Mouse (Mus musculus) intestine, embryonic 16.5 days (tissue): ENCODE results near the gene Srms. TPM values are rescaled to one million over a fixed set of nuclear protein-coding genes. Genes with fewer than 3 reads are reported as not detected.
"Not testable (repeated sequence)": the region's sequence is repeated elsewhere in the genome, so short reads cannot be mapped to it uniquely, and the experiment has no call there.

Source experiments
- ATAC-seq: fragments of 200-750 bp; cut with Nextera tagmentation; 2 replicates; pipeline ENCODE4 v1.8.0; 2017; ENCODE audit warnings: moderate TSS enrichment, moderate library complexity
- H3K27ac ChIP-seq: fragments of 300-500 bp; sonication (generic); 2 replicates; pipeline ENCODE4 v1.5.1; 2014; ENCODE audit warnings: mild to moderate bottlenecking, low read length
- H3K27me3 ChIP-seq: fragments of 300-500 bp; sonication (generic); replicated peaks from 2 replicates; pipeline ENCODE4 v1.6.1; 2014; ENCODE audit warnings: low read length, control low read depth, mixed read lengths; ENCODE audit not compliant: control insufficient read depth, insufficient read depth
- H3K36me3 ChIP-seq: fragments of 300-500 bp; sonication (generic); 2 replicates; pipeline ENCODE4 v1.6.1; 2014; ENCODE audit warnings: low read length, control low read depth; ENCODE audit not compliant: control insufficient read depth, insufficient read depth
- H3K4me1 ChIP-seq: fragments of 300-500 bp; sonication (generic); 2 replicates; pipeline ENCODE4 v1.6.1; 2014; ENCODE audit warnings: low read length, control low read depth, mixed read lengths; ENCODE audit not compliant: control insufficient read depth, insufficient read depth
- H3K4me2 ChIP-seq: fragments of 300-500 bp; sonication (generic); 2 replicates; pipeline ENCODE4 v1.6.1; 2014; ENCODE audit warnings: low read depth, low read length, control low read depth
- H3K4me3 ChIP-seq: fragments of 300-500 bp; sonication (generic); 2 replicates; pipeline ENCODE4 v1.5.1; 2014; ENCODE audit warnings: mild to moderate bottlenecking, low read length
- H3K9ac ChIP-seq: fragments of 300-500 bp; sonication (generic); 2 replicates; pipeline ENCODE4 v1.6.1; 2014; ENCODE audit warnings: low read depth, low read length
- H3K9me3 ChIP-seq: fragments of 300-500 bp; sonication (generic); 2 replicates; pipeline ENCODE4 v1.6.1; 2016; ENCODE audit warnings: low read length, control low read depth; ENCODE audit not compliant: control insufficient read depth
- WGBS: fragments of 180-500 bp; shearing (Covaris S2); extraction: QIAGEN DNeasy Blood & Tissue Kit; methylation state at CpG from one replicate; pipeline ENCODE4 v1.1.7; 2014; 5-methylcytosine and 5-hydroxymethylcytosine counted together
- polyA plus RNA-seq: library from polyadenylated mRNA; unstranded; fragments of >200 nt; fragmentation: Nextera tagmentation; extraction: Ambion mirVana; gene quantifications from 2 replicates; pipeline ENCODE4 v1.2.1, GENCODE M21; 2015

The Srms gene
- polyA plus RNA-seq, 1 experiment from 2014 or later: 0.10 TPM

DNA sequence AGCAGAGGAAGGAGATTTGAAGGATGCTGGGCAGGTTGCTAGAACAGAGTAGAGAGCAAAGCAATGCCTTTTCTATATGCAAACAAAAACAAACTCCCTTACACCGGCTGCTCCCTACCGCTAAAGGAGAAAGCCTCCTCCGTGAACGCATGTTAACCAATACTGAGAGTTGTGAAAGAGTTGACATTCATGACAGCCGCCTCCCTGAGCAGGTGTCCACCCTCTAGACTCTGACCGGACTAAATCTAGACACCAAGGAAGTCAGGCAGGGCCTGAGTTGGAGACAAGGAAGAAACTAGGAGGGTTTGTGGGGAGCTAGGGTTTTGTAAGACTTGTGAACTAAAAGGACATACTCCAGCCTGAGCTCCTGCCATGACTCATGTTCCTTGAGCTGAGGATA, 10.1 kb downstream of the Srms start:
- H3K27me3 ChIP-seq: no peaks in the 10 kb centered on the region
- H3K27ac ChIP-seq: no peak overlapping the region
- no peaks in the 10 kb centered on the region for H3K36me3 ChIP-seq
- ATAC-seq: peak; percentile 80
- H3K9me3 ChIP-seq: no peaks in the 10 kb centered on the region
- no peak overlapping the region for H3K4me2 ChIP-seq
- H3K4me1 ChIP-seq: peaks cover 7% of the 10 kb centered on the region
- no peak overlapping the region for H3K9ac ChIP-seq
- WGBS: 61% methylated on average over 6 of the region's 6 CpGs
- H3K4me3 ChIP-seq: no peak overlapping the region

DNA sequence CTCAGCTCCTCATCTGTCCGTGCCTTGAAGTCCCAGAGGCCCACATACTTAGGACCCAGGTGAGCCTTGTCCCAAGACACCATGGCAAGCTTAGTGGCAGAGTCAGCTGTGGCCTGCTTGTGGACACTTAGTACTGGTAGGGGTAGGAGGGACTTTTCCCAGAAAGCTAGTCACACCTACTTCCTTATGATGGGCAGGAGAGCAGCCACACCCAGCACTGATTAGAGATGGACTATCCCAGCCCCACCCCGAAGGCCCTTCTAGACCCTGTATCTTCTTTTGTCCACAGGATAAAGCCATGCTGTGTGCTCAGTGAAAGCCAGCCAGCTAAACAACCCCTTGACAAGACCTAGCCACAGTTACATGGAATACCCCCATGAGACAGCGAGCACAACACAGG, 10.6 kb downstream of the Srms start, which contains the start of gene Ptk6:
Gene Ptk6, minus strand, starts transcription at position 368 of the 400 bp plus-strand sequence.
- 73% methylated on average over 3 of the region's 3 CpGs for WGBS
- peak; percentile 63 for ATAC-seq

DNA sequence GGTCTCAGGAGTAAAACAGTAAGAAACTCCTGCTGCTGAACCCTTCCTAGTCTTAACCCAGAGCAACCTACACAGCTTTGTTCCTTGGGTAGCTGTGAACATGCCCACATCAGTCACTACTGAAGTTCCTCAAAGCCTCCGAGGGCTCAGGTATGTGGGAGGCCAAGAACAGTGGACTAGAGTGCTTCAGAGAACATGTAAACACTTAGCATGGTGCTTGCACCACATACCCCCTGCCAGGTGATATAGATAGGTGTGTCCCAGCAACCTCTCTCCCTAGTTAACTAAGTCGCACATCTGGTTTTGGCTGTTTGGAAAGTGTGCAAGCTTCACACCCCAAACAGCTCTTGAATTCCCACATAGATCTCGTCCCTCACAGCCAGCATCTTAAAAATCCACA, 11.4 kb downstream of the Srms start:
- Histone ChIP-seq H3K4me2 (no peak overlapping the region), H3K9ac (no peak overlapping the region), H3K27ac (no peak overlapping the region), H3K4me3 (no peak overlapping the region), H3K36me3 (no peaks in the 10 kb centered on the region), H3K27me3 (no peaks in the 10 kb centered on the region), H3K4me1 (peaks cover 7% of the 10 kb centered on the region), H3K9me3 (no peaks in the 10 kb centered on the region)
- ATAC-seq: no peak
- 74% methylated on average over 3 of the region's 3 CpGs for WGBS

More for the DNA sequence above, 10.6 kb downstream of the Srms start, which contains the start of gene Ptk6:
- H3K9ac ChIP-seq: no peak within 1 kb of the TSS
- H3K4me1 ChIP-seq: peaks cover 7% of the 10 kb centered on the region
- no peak within 1 kb of the TSS for H3K4me3 ChIP-seq
- H3K36me3 ChIP-seq: no peaks in the 10 kb centered on the region
- no peak within 1 kb of the TSS for H3K27ac ChIP-seq
- no peak within 1 kb of the TSS; the same call in 1 of the 2 replicates for H3K4me2 ChIP-seq
- no peaks in the 10 kb centered on the region for H3K27me3 ChIP-seq
- H3K9me3 ChIP-seq: no peaks in the 10 kb centered on the region

DNA sequence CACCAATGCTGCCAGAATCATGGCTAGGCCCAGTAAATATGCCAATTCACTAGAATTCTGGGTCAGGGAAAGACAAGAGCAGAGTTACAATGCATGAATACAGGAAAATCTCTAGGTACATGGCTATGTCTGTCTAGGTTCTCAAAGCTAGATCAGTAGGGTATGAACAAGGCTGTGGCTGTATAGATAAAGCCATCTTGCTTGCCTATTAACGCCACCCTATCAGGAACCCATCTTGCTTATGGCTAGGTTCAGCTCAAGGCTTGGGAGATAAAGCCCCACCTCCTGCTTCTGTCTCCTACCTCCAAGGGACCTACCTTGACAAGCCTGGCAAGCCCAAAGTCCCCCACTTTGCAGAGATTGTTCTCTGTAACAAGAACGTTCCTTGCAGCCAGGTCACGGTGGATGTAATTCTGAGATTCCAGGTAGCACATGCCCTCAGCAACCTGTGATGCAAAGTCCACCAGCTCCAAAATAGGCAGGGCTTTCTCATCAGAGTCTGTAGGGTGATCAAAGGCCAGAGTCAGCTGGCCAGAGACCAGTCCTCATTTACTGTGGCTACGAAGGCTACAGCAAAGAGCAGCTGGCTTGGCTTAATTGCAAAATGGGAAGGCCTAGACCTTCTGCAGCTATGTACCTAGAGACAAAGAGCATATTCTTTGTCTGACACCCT, 16.2 kb downstream of the Srms start:
- peak; percentile 76 for ATAC-seq

DNA sequence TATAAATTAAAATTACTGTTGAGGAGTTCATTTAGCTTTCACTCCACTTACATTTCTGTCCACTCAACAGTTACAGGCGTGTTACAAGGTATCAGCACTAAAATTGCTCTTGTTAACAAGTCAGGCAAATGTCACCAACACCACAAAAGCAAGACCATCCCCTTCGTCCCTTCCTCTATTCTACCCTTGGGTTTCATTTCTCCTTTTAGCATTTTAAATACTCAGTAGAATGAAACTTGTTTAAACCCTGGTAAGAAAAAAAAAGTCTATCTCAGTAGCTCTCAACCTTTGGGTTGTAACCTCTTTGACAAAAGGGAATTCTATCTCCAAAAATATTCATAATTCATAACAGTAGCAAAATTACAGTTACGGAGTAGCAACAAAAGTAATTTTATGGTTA, 19.9 kb downstream of the Srms start:
- H3K4me2 ChIP-seq: no peak overlapping the region
- no peaks in the 10 kb centered on the region for H3K27me3 ChIP-seq
- H3K9ac ChIP-seq: no peak overlapping the region
- no peak overlapping the region for H3K27ac ChIP-seq
- no peaks in the 10 kb centered on the region for H3K9me3 ChIP-seq
- no peak overlapping the region for H3K4me3 ChIP-seq
- peaks cover 13% of the 10 kb centered on the region for H3K4me1 ChIP-seq
- no peaks in the 10 kb centered on the region for H3K36me3 ChIP-seq
- 71% methylated on average over 3 of the region's 3 CpGs for WGBS
- no peak for ATAC-seq

More for the DNA sequence above, 16.2 kb downstream of the Srms start:
- Histone ChIP-seq H3K27ac (no peak overlapping the region), H3K4me2 (no peak overlapping the region), H3K27me3 (no peaks in the 10 kb centered on the region), H3K36me3 (no peaks in the 10 kb centered on the region), H3K4me3 (no peak overlapping the region), H3K9me3 (no peaks in the 10 kb centered on the region), H3K4me1 (0 out of 2 replicates have a peak, but pooled peaks cover 2% of the 10 kb centered on the region), H3K9ac (no peak overlapping the region)
- WGBS: 62% methylated on average over 4 of the region's 4 CpGs

DNA sequence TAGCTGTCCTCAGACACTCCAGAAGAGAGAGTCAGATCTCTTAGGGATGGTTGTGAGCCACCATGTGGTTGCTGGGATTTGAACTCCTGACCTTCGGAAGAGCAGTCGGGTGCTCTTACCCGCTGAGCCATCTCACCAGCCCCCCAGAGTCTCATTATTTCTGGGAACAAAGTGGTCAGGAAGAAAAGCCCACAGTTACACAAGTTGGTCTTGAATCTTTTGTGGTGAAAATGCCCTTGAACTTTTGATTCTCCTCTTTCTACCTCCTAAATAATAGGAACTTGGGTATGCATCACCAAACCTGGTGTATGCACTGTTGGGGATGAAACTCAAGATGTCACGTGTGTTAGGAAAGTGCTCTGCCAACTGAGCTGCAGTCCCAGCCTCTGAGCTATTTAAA, 21.0 kb downstream of the Srms start:
- Histone ChIP-seq H3K9me3 (no peaks in the 10 kb centered on the region), H3K4me2 (no peak overlapping the region), H3K4me3 (no peak overlapping the region), H3K4me1 (peaks cover 13% of the 10 kb centered on the region), H3K27me3 (no peaks in the 10 kb centered on the region), H3K36me3 (no peaks in the 10 kb centered on the region), H3K27ac (no peak overlapping the region), H3K9ac (no peak overlapping the region)
- no peak for ATAC-seq
- WGBS: 65% methylated on average over 4 of the region's 4 CpGs

DNA sequence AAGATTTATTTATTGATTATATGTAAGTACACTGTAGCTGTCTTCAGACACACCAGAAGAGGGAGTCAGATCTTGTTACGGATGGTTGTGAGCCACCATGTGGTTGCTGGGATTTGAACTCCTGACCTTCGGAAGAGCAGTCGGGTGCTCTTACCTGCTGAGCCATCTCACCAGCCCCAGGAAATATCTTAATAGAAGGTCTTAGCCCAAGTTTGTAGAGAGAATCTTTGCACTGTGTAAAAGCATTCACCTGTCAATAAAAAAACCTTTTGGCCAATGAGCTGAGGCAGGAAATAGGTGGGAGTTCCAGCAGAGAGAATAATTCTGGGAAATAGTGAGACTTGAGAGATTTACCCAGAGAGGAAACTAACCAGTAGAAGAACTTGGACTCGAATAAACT, 21.6 kb downstream of the Srms start:
- H3K36me3 ChIP-seq, H3K9ac ChIP-seq, H3K27me3 ChIP-seq, H3K4me2 ChIP-seq, H3K4me3 ChIP-seq, H3K9me3 ChIP-seq, H3K27ac ChIP-seq, ATAC-seq: not testable (repeated sequence)
- 84% methylated on average over 3 of the region's 4 CpGs for WGBS
- H3K4me1 ChIP-seq: peaks cover 11% of the 10 kb centered on the region

DNA sequence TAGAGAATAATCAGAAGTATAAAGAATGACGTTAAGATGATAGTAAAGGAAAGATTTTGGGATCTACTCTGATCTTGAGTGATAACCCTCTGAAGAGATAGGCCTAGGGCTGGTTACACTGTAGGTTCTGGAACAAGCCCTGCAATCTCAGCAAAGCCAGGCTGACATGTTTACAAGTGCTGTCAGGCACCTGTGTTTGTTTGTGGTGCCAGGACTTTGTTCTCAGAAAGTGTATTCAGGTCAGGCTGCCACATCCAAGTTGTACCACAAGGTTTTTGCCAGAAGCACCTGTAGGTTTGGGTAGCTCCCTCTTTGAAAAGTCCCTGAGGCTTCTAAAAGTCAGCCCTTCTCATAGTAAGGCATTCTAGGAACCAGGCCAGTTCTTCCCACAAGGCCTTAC, 23.7 kb downstream of the Srms start:
- peaks cover 11% of the 10 kb centered on the region for H3K4me1 ChIP-seq
- 85% methylated on average over 1 of the region's 1 CpGs for whole genome bisulfite sequencing
- no peak overlapping the region for H3K9ac ChIP-seq
- no peaks in the 10 kb centered on the region for H3K9me3 ChIP-seq
- ATAC-seq: no peak
- H3K4me2 ChIP-seq: no peak overlapping the region; the same call in 1 of the 2 replicates
- no peaks in the 10 kb centered on the region for H3K27me3 ChIP-seq
- H3K27ac ChIP-seq: no peak overlapping the region
- H3K4me3 ChIP-seq: no peak overlapping the region
- H3K36me3 ChIP-seq: no peaks in the 10 kb centered on the region

DNA sequence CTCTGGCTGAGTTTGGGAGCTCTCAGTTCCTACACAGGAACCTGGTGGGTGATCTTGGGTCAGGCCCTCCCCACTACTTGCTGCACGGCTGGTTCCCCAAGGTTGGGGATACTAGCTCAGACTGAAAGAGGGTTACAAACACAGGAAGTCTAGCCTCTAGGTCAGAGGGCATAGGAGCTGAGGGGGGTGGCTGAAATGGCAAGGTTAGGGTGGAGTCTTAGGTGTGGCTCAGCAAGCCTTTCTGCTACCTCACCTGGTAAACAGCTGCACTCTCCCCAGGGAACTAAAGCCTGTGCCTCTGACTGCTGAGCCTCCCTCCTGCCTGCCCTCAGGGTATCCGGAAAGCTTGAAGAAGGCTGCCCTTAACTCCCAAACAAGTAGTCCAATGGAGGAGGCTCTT, 24.3 kb downstream of the Srms start:
- Histone ChIP-seq H3K4me1 (peaks cover 11% of the 10 kb centered on the region), H3K36me3 (no peaks in the 10 kb centered on the region), H3K27me3 (no peaks in the 10 kb centered on the region), H3K27ac (peak overlapping the region; percentile 38), H3K9ac (peak overlapping the region; percentile 26), H3K4me2 (peak overlapping the region; percentile 95), H3K4me3 (peak overlapping the region; percentile 4; the same call in 1 of the 2 replicates), H3K9me3 (no peaks in the 10 kb centered on the region)
- 0 out of 2 replicates have a peak, but pooled peaks have one; percentile 7 for ATAC-seq
- 52% methylated on average over 2 of the region's 2 CpGs for WGBS
